Mouse (Mus musculus) liver, adult 2 months (tissue): ENCODE results near the gene Alg14. TPM values are rescaled to one million over a fixed set of nuclear protein-coding genes. Genes with fewer than 3 reads are reported as not detected.

Experiments used
- DNase-seq: peaks from one replicate; pipeline ENCODE4 v3.0.0-alpha.2; 2011; ENCODE audit warnings: low read depth, low spot score; ENCODE audit errors: extremely low read depth
- H3K27ac ChIP-seq: fragments of 200-500 bp; replicated peaks from 2 replicates; pipeline ENCODE4 v1.5.1; 2012; ENCODE audit warnings: low read depth, mild to moderate bottlenecking, control low read depth, inconsistent platforms, low read length; ENCODE audit not compliant: insufficient read depth
- H3K27me3 ChIP-seq: fragments of 200-500 bp; 2 replicates; pipeline ENCODE4 v1.6.1; 2012; ENCODE audit warnings: mild to moderate bottlenecking, moderate library complexity, low read length, inconsistent platforms; ENCODE audit not compliant: control insufficient read depth, insufficient read depth
- H3K36me3 ChIP-seq: fragments of 200-500 bp; 2 replicates; pipeline ENCODE4 v1.6.1; 2012; ENCODE audit warnings: low read length, inconsistent platforms; ENCODE audit not compliant: control insufficient read depth, insufficient read depth
- H3K4me1 ChIP-seq: fragments of 200-500 bp; 2 replicates; pipeline ENCODE4 v1.6.1; 2011; ENCODE audit warnings: low read length; ENCODE audit not compliant: control insufficient read depth, insufficient read depth
- H3K4me3 ChIP-seq: fragments of 200-500 bp; 2 replicates; pipeline ENCODE4 v1.5.1; 2011; ENCODE audit warnings: low read depth, mild to moderate bottlenecking, control low read depth, low read length, moderate library complexity; ENCODE audit not compliant: insufficient read depth
- H3K79me2 ChIP-seq: fragments of 200-500 bp; 2 replicates; pipeline ENCODE4 v1.6.1; 2012; ENCODE audit warnings: inconsistent platforms, mild to moderate bottlenecking, low read length, moderate library complexity; ENCODE audit not compliant: control insufficient read depth, insufficient read depth
- H3K9ac ChIP-seq: fragments of 200-500 bp; 2 replicates; pipeline ENCODE4 v1.6.1; 2012; ENCODE audit warnings: low read depth, mild to moderate bottlenecking, control low read depth, inconsistent platforms, low read length
- CTCF ChIP-seq: fragments of 200-500 bp; IDR thresholded peaks from 2 replicates; pipeline ENCODE4 v1.5.1; 2011; ENCODE audit warnings: low read depth, low read length, control low read depth
- POLR2A ChIP-seq: fragments of 200-500 bp; IDR thresholded peaks from 2 replicates; pipeline ENCODE4 v1.6.1; 2011; ENCODE audit warnings: low read length, control low read depth; ENCODE audit not compliant: insufficient read depth; ENCODE audit errors: extremely low read depth
- WGBS: fragments of 180-500 bp; shearing (Covaris S2); methylation state at CpG from one replicate; pipeline ENCODE4 v1.1.7; 2018; 5-methylcytosine and 5-hydroxymethylcytosine counted together
- polyA plus RNA-seq: library from polyadenylated mRNA; depleted of rRNA; stranded (reverse); fragments of >200 nt; gene quantifications from 2 replicates; pipeline ENCODE4 v1.2.3, GENCODE M21; 2012
- total RNA-seq: library from RNA; depleted of rRNA; stranded (reverse); fragments of >200 nt; gene quantifications from 2 replicates; pipeline ENCODE4 v1.2.3, GENCODE M21; 2014

The Alg14 gene
- total and polyA plus RNA-seq, 2 experiments, result 12.6 to 24.3 TPM

GRCm38 (mm10) chr3:121340321-121340761 lies 48.8 kb downstream of the Alg14 start:
- H3K79me2 ChIP-seq, result no peaks in the 10 kb centered on the region
- no peak overlapping the region for H3K9ac ChIP-seq
- 18% methylated on average over 7 of the region's 7 CpGs for WGBS
- no peaks in the 10 kb centered on the region for H3K27me3 ChIP-seq
- H3K27ac ChIP-seq, result 0 out of 2 replicates have a peak overlapping the region, but pooled peaks have one; percentile 10
- H3K4me1 ChIP-seq, result peaks cover 10% of the 10 kb centered on the region
- peak; percentile 60 for DNase-seq
- no peak overlapping the region for H3K4me3 ChIP-seq
- no peaks in the 10 kb centered on the region for H3K36me3 ChIP-seq
- TF ChIP-seq POLR2A (no peak), CTCF (no peak)

- Histone ChIP-seq H3K79me2 (no peaks in the 10 kb centered on the region), H3K9ac (no peak overlapping the region), H3K27ac (no peak overlapping the region), H3K36me3 (no peaks in the 10 kb centered on the region), H3K4me1 (peaks cover 19% of the 10 kb centered on the region), H3K4me3 (no peak overlapping the region), H3K27me3 (no peaks in the 10 kb centered on the region)
- WGBS, result 94% methylated on average over 7 of the region's 7 CpGs
- TF ChIP-seq POLR2A, result no peak
- TF ChIP-seq CTCF, result no peak
- no peak for DNase-seq
These were observed 51.7 kb downstream of the Alg14 start for GRCm38 (mm10) chr3:121343224-121343623.

GRCm38 (mm10) chr3:121344056-121344945 lies 52.7 kb downstream of the Alg14 start:
- no peak overlapping the region for H3K9ac ChIP-seq
- no peak for TF ChIP-seq POLR2A
- no peak for TF ChIP-seq CTCF
- no peak overlapping the region for H3K27ac ChIP-seq
- WGBS, result 63% methylated on average over 8 of the region's 8 CpGs
- H3K4me1 ChIP-seq, result peaks cover 19% of the 10 kb centered on the region
- H3K79me2 ChIP-seq, result no peaks in the 10 kb centered on the region
- H3K36me3 ChIP-seq, result no peaks in the 10 kb centered on the region
- DNase-seq, result no peak
- no peaks in the 10 kb centered on the region for H3K27me3 ChIP-seq
- no peak overlapping the region for H3K4me3 ChIP-seq

- H3K4me3 ChIP-seq, result no peak overlapping the region
- no peaks in the 10 kb centered on the region for H3K79me2 ChIP-seq
- WGBS, result 37% methylated on average over 11 of the region's 11 CpGs
- TF ChIP-seq POLR2A (no peak), CTCF (no peak)
- H3K4me1 ChIP-seq, result peaks cover 19% of the 10 kb centered on the region
- no peak overlapping the region for H3K9ac ChIP-seq
- no peak for DNase-seq
- H3K27me3 ChIP-seq, result no peaks in the 10 kb centered on the region
- peak overlapping the region; percentile 38 for H3K27ac ChIP-seq
- H3K36me3 ChIP-seq, result no peaks in the 10 kb centered on the region
These were observed 53.5 kb downstream of the Alg14 start for GRCm38 (mm10) chr3:121344951-121345642.

- H3K27me3 ChIP-seq, result no peaks in the 10 kb centered on the region
- peaks cover 15% of the 10 kb centered on the region for H3K4me1 ChIP-seq
- no peak for TF ChIP-seq CTCF
- no peak for TF ChIP-seq POLR2A
- 18% methylated on average over 6 of the region's 6 CpGs for WGBS
- peak; percentile 84 for DNase-seq
- peak overlapping the region; percentile 38 for H3K27ac ChIP-seq
- H3K4me3 ChIP-seq, result no peak overlapping the region
- no peak overlapping the region for H3K9ac ChIP-seq
- H3K79me2 ChIP-seq, result no peaks in the 10 kb centered on the region
- H3K36me3 ChIP-seq, result no peaks in the 10 kb centered on the region
These were observed 54.0 kb downstream of the Alg14 start for GRCm38 (mm10) chr3:121345643-121346000.
